Mouse (Mus musculus) midbrain, embryonic 14.5 days (tissue): ENCODE data around the gene Adra1d. TPM values are rescaled to one million over a fixed set of nuclear protein-coding genes. Genes with fewer than 3 reads are reported as not detected.

ENCODE experiments used
- ATAC-seq: fragments of 200-750 bp; cut with Nextera tagmentation; 2 replicates; pipeline ENCODE4 v1.8.0; 2017; ENCODE audit warnings: moderate number of reproducible peaks, moderate library complexity; ENCODE audit not compliant: low FRiP score, low TSS enrichment
- DNase-seq: peaks from one replicate; pipeline ENCODE4 v3.0.0-alpha.2; 2015
- H3K27ac ChIP-seq: fragments of 300-500 bp; sonication (generic); replicated peaks from 2 replicates; pipeline ENCODE4 v1.5.1; 2014; ENCODE audit warnings: mild to moderate bottlenecking, low read depth, low read length, moderate library complexity
- H3K27me3 ChIP-seq: fragments of 300-500 bp; sonication (generic); 2 replicates; pipeline ENCODE4 v1.6.1; 2014; ENCODE audit warnings: low read length, control low read depth, mixed read lengths; ENCODE audit not compliant: control insufficient read depth, insufficient read depth
- H3K36me3 ChIP-seq: fragments of 300-500 bp; sonication (generic); 2 replicates; pipeline ENCODE4 v1.6.1; 2014; ENCODE audit warnings: low read length, control low read depth; ENCODE audit not compliant: control insufficient read depth, insufficient read depth
- H3K4me1 ChIP-seq: fragments of 300-500 bp; sonication (generic); 2 replicates; pipeline ENCODE4 v1.6.1; 2014; ENCODE audit warnings: mild to moderate bottlenecking, antibody characterized with exemption, low read length, control low read depth; ENCODE audit not compliant: control insufficient read depth, insufficient read depth
- H3K4me2 ChIP-seq: fragments of 300-500 bp; sonication (generic); 2 replicates; pipeline ENCODE4 v1.6.1; 2014; ENCODE audit warnings: mild to moderate bottlenecking, low read length, moderate library complexity
- H3K4me3 ChIP-seq: fragments of 300-500 bp; sonication (generic); replicated peaks from 2 replicates; pipeline ENCODE4 v1.5.1; 2014; ENCODE audit warnings: low read depth, low read length
- H3K9ac ChIP-seq: fragments of 300-500 bp; sonication (generic); replicated peaks from 2 replicates; pipeline ENCODE4 v1.6.1; 2014; ENCODE audit warnings: mild to moderate bottlenecking, low read length, moderate library complexity
- H3K9me3 ChIP-seq: fragments of 300-500 bp; sonication (generic); 2 replicates; pipeline ENCODE4 v1.6.1; 2016; ENCODE audit warnings: low read length, control low read depth, mixed read lengths; ENCODE audit not compliant: control insufficient read depth
- WGBS: fragments of 180-500 bp; shearing (Covaris S2); extraction: QIAGEN DNeasy Blood & Tissue Kit; methylation state at CpG from one replicate; pipeline ENCODE4 v1.1.7; 2014; 5-methylcytosine and 5-hydroxymethylcytosine counted together
- polyA plus RNA-seq: library from polyadenylated mRNA; unstranded; fragments of >200 nt; fragmentation: Nextera tagmentation; extraction: Ambion mirVana; gene quantifications from 2 replicates; pipeline ENCODE4 v1.2.1, GENCODE M21; 2014

The Adra1d gene
- polyA plus RNA-seq, 1 experiment from 2014 or later = not detected

- no peaks in the 10 kb centered on the region for H3K27me3 ChIP-seq
- H3K4me3 ChIP-seq = no peak overlapping the region
- H3K36me3 ChIP-seq = no peaks in the 10 kb centered on the region
- H3K9ac ChIP-seq = no peak overlapping the region
- H3K27ac ChIP-seq = no peak overlapping the region
- ATAC-seq (no peak), DNase-seq (no peak)
- H3K4me2 ChIP-seq = no peak overlapping the region
- 91% methylated on average over 5 of the region's 5 CpGs for WGBS
- H3K9me3 ChIP-seq = no peaks in the 10 kb centered on the region
- H3K4me1 ChIP-seq = peaks cover 24% of the 10 kb centered on the region
Observed at GRCm38 (mm10) chr2:131496125-131496820, 65.8 kb downstream of the Adra1d start.

Other genes with a start within 250 kb of the Adra1d start
- 19.6 and 21.2 TPM in 2 replicates for gene Rnf24, start 209.4 kb downstream of the Adra1d start, polyA plus RNA-seq
- gene Smox, start 70.8 kb downstream of the Adra1d start, polyA plus RNA-seq = 31.4 and 37.7 TPM in 2 replicates